Mouse (Mus musculus): ENCODE measurements around the gene Patj. TPM values are rescaled to one million over a fixed set of nuclear protein-coding genes. Genes with fewer than 3 reads are reported as not detected.

Patj gene
- total RNA-seq, 2 experiments from 2014 or later, result 7.8 to 8.4 TPM

- intact Hi-C loops (cut with DNase I), result no loop called here
- DNase-seq (ENCODE audit: low spot score in 2 of 2), result no peak
Observed at GRCm38 (mm10) chr4:98560196-98560830, 164.7 kb downstream of the Patj start.

- intact Hi-C loops (cut with DNase I), result no loop called here
- DNase-seq (ENCODE audit: low spot score in 2 of 2), result no peak
Observed at GRCm38 (mm10) chr4:98563082-98563481, 167.5 kb downstream of the Patj start.

DNA sequence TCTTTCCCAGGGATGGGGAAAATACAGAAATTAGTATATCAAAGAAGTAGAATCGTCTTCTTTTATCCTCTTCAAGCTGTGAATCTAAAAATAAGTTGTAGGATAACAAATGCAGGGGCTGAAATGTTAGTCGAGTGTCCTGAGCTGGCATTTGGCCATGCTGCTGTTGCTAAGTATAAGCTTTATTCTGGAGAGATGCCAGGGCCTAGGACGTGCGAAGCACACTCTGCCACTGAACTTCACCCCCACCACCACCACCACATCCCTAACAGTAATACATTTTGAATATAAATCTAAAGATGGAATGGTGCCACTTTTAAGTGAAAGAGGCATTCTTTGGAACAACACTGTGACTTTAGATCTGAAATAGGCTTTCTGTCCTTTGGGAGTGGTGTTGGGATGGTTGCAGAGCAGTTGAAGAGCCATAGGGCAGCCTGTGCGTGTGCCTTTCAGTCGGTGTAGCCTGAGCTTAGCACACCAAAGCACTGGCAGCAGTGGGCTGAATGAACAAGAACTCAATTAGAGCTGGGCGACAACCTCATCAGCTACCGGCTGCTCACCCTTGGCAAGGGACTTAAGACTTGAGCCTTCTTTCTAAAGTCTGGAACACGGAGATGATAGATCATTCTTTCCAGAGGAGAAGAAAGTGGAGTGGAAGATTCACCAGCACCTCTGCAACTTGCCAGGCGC lies 168.1 kb downstream of the Patj start:
- no peak for DNase-seq (ENCODE audit: low spot score in 2 of 2)
- intact Hi-C loops (cut with DNase I), result no loop called here

GRCm38 (mm10) chr4:98564196-98564865 lies 168.7 kb downstream of the Patj start:
- no peak for DNase-seq (ENCODE audit: low spot score in 2 of 2)
- intact Hi-C loops (cut with DNase I), result no loop called here

- intact Hi-C loops (cut with DNase I), result no loop called here
- no peak for DNase-seq (ENCODE audit: low spot score in 2 of 2)
Observed at GRCm38 (mm10) chr4:98566741-98567140, 171.2 kb downstream of the Patj start.

GRCm38 (mm10) chr4:98567457-98567856 lies 171.9 kb downstream of the Patj start:
- no peak for DNase-seq (ENCODE audit: low spot score in 2 of 2)
- intact Hi-C loops (cut with DNase I), result no loop called here

GRCm38 (mm10) chr4:98569904-98570303 lies 174.3 kb downstream of the Patj start:
- intact Hi-C loops (cut with DNase I), result no loop called here
- no peak for DNase-seq (ENCODE audit: low spot score in 2 of 2)

GRCm38 (mm10) chr4:98577275-98577674 lies 181.7 kb downstream of the Patj start:
- no peak for DNase-seq (ENCODE audit: low spot score in 2 of 2)
- intact Hi-C loops (cut with DNase I), result no loop called here

DNA sequence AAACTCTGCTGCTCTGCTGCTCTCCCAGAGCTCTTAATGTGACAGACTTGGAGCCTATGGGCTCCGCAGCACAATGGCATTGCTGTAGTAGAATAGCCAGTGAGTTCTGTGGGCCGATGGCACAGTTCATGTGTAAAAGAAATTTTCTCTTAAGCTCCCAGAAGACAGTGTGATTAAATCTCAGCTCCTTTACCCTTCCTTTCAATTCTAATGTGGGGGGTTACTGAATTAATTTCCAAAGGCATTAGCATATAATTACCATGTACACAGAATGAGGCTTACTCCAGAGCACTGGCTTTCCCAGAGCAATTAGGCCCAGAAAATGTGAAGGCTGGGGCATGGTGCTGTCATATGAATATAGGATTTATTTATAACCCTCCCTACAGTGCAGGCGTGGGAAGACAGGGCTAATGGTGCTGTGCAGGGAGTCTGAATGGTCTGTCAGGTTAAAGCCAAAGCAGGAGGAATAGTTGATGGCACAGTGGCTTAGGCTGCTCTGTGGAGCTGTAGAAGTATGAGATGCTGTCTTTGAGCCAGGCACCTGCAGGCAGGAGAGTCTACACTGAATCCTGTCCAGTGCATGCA lies 182.5 kb downstream of the Patj start:
- intact Hi-C loops (cut with DNase I), result no loop called here

GRCm38 (mm10) chr4:98581456-98581855 lies 185.9 kb downstream of the Patj start:
- DNase-seq (ENCODE audit: low spot score in 2 of 2), result no peak
- intact Hi-C loops (cut with DNase I), result no loop called here

More for the DNA sequence above, 182.5 kb downstream of the Patj start:
- peak in 1 of 2 experiments; percentile 10 for DNase-seq (ENCODE audit: low spot score in 2 of 2)

DNA sequence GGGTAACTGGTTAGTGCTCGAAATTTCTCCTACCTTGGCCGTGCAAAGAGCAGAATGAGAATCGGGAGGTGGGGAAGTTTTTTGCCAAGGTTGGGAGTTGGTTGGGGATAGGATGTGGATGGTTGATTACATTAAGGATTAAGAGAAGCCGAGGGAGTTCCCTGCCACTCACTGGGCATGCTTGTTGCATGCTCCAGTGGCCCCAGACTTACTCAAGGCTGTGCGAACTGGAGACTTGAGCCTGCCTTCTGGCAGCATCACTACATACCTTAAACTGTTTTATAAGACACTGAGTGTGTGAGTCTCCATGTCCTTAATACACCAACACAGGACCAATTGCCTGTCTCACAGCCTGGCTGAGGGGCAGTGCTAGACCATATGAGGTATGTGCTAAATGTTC lies 188.4 kb downstream of the Patj start:
- intact Hi-C loops (cut with DNase I), result no loop called here
- no peak for DNase-seq (ENCODE audit: low spot score in 2 of 2)

DNA sequence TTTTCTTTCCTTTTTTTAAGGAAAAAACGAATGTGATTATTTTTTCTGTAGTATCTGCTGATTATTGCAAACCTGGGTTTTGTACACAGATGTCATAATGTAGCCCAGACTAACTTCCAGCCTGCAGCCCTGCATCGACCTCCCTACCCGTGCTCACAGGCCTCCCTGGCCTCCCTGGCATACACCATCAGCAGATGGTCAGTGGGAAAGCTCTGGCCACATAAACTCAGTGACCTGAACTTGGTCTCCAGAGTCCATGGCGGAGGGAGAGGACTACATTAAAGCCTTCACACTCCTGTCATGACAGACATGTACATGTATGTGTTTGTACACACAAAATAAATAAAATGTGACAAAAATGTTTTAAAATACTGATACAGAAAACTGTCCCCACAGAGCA lies 190.7 kb downstream of the Patj start:
- no peak for DNase-seq (ENCODE audit: low spot score in 2 of 2)
- intact Hi-C loops (cut with DNase I), result no loop called here

DNA sequence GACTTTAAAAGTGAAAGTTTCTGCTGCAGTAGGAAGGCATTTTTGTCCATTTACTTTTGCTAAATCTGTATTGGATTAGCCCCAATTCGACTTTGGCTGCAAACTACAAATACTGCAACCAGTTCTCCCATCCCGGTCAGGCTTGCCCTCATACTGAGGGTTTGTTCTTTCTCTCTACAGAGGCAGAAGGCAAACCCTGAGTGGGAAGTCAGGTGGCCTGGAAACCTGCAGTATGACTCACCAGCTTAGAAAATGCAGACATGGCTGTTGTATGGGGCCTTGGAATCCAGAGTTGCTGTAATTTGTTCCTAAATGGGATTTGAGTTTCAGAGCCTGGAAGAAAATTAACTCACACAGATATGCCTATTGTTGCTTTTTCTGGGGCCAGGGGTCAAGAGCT lies 192.1 kb downstream of the Patj start:
- intact Hi-C loops (cut with DNase I), result no loop called here

DNA sequence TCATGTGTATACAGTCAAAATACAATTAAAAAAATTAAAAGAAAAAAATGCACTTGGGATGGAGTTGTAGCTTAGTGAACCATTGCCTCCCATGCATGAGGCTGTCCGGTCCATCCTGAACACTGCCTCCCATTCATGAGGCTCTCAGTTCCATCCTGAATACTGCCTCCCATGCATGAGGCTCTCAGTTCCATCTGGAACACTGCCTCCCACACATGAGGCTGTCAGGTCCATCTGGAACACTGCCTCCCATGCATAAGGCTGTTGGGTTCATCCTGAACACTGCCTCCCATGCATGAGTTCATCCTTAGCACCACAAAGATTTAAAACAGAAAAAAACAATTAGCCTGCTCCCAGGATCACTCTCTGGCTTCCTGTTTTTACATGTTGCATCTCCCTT lies 198.4 kb downstream of the Patj start:
- intact Hi-C loops (cut with DNase I), result no loop called here
- DNase-seq (ENCODE audit: low spot score in 2 of 2), result peak in 1 of 2 experiments; percentile 23

More for the DNA sequence above, 192.1 kb downstream of the Patj start:
- DNase-seq (ENCODE audit: low spot score in 2 of 2), result no peak

- intact Hi-C loops (cut with DNase I), result no loop called here
- DNase-seq (ENCODE audit: low spot score in 2 of 2), result no peak
Observed at GRCm38 (mm10) chr4:98598546-98598971, 203.0 kb downstream of the Patj start.

DNA sequence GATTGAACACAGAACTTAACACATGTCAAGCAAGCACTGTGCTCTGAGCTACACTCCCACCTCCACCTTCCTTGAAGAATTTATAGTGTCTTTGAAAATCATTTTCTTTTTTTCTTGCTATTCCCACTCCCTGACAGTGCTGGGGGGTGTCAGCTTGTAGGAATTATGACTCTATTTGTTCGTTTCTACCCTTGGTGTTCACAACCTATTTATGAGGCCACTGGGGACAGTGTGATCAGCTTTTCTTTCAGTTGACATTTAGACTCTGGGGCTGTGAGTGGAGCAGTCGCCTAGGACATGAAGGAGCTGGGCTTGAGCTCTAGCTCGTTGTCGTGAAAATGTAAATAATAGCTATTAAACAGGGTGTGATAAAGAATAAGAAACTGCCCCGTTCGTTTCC lies 203.8 kb downstream of the Patj start:
- no peak for DNase-seq (ENCODE audit: low spot score in 2 of 2)
- intact Hi-C loops (cut with DNase I), result no loop called here

DNA sequence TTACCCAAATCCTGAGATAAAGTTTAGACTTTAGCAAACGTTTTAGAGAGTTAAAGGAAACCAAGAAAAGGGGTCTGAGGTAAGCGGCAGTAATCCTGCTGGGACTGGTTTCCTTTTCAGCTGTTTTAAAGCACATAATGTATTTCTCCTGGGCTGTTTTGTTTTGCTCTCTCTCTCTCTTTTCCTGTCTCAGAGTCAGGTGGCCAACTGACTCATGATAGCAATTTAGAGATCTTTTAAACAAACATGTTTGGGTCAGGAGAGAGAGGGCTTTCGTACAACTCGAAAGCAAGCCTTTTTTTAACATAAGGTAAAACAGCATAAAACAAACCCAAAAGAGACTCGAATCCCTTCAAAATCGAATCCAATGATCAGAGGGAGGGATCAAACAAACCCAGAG lies 207.5 kb downstream of the Patj start:
- no peak for DNase-seq (ENCODE audit: low spot score in 2 of 2)
- intact Hi-C loops (cut with DNase I), result no loop called here

- no peak for DNase-seq (ENCODE audit: low spot score in 2 of 2)
- intact Hi-C loops (cut with DNase I), result no loop called here
Observed at GRCm38 (mm10) chr4:98610501-98610900, 214.9 kb downstream of the Patj start.

DNA sequence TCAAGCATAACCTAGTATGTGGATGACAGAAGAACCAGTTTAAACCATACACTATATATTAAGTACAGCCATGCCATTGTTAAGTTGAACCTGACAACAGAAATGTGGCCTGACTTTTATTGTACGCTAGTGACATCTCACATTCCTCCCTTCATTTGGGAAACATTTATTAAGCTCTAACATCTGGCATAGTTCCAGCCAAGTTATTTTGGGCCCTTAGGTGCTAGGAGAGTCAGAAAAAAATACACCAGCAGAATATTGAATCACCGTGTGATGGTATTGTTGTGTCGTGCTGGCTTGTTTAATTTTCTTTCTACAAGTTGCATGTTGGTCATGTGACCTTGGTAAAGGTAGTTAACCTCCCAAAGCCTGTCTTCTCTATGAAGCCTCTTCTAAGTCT lies 218.8 kb downstream of the Patj start:
- DNase-seq (ENCODE audit: low spot score in 2 of 2), result no peak
- intact Hi-C loops (cut with DNase I), result no loop called here

- no peak for DNase-seq (ENCODE audit: low spot score in 2 of 2)
- intact Hi-C loops (cut with DNase I), result no loop called here
Observed at GRCm38 (mm10) chr4:98619199-98619598, 223.6 kb downstream of the Patj start.
